Mouse (Mus musculus) lung, embryonic 14.5 days (tissue): ENCODE data around the gene Tlx1. TPM values are rescaled to one million over a fixed set of nuclear protein-coding genes. Genes with fewer than 3 reads are reported as not detected.

Source experiments
- ATAC-seq: fragments of 200-750 bp; cut with Nextera tagmentation; 2 replicates; pipeline ENCODE4 v1.8.0; 2017; ENCODE audit warnings: mild to moderate bottlenecking, moderate TSS enrichment, moderate library complexity; ENCODE audit not compliant: insufficient read depth
- DNase-seq: peaks from one replicate; pipeline ENCODE4 v3.0.0-alpha.2; 2015
- H3K27ac ChIP-seq: fragments of 300-500 bp; sonication (generic); 2 replicates; pipeline ENCODE4 v1.5.1; 2014; ENCODE audit warnings: low read depth, mild to moderate bottlenecking, moderate library complexity
- H3K27me3 ChIP-seq: fragments of 300-500 bp; sonication (generic); 2 replicates; pipeline ENCODE4 v1.6.1; 2014; ENCODE audit warnings: low read length, control low read depth; ENCODE audit not compliant: insufficient read depth
- H3K36me3 ChIP-seq: fragments of 300-500 bp; sonication (generic); 2 replicates; pipeline ENCODE4 v1.6.1; 2014; ENCODE audit warnings: control low read depth; ENCODE audit not compliant: insufficient read depth
- H3K4me1 ChIP-seq: fragments of 300-500 bp; sonication (generic); 2 replicates; pipeline ENCODE4 v1.6.1; 2014; ENCODE audit warnings: antibody characterized with exemption, control low read depth; ENCODE audit not compliant: insufficient read depth
- H3K4me2 ChIP-seq: fragments of 300-500 bp; sonication (generic); 2 replicates; pipeline ENCODE4 v1.6.1; 2014; ENCODE audit warnings: mild to moderate bottlenecking
- H3K4me3 ChIP-seq: fragments of 300-500 bp; sonication (generic); 2 replicates; pipeline ENCODE4 v1.5.1; 2014; ENCODE audit warnings: low read depth, low read length
- H3K9ac ChIP-seq: fragments of 300-500 bp; sonication (generic); 2 replicates; pipeline ENCODE4 v1.6.1; 2014
- H3K9me3 ChIP-seq: fragments of 300-500 bp; sonication (generic); 2 replicates; pipeline ENCODE4 v1.6.1; 2016; ENCODE audit warnings: low read depth, low read length, control low read depth
- CTCF ChIP-seq: IDR thresholded peaks from 2 replicates; pipeline ENCODE4 v1.5.1; 2016; ENCODE audit warnings: antibody characterized with exemption, low read depth
- WGBS: fragments of 180-500 bp; shearing (Covaris S2); extraction: QIAGEN DNeasy Blood & Tissue Kit; methylation state at CpG from one replicate; pipeline ENCODE4 v1.1.7; 2014; 5-methylcytosine and 5-hydroxymethylcytosine counted together
- polyA plus RNA-seq: library from polyadenylated mRNA; unstranded; fragments of >200 nt; fragmentation: Nextera tagmentation; extraction: Ambion mirVana; gene quantifications from 2 replicates; pipeline ENCODE4 v1.2.1, GENCODE M21; 2014

Gene Tlx1
- polyA plus RNA-seq, 1 experiment from 2014 or later: not detected

- 60% methylated on average over 7 of the region's 7 CpGs for WGBS
- H3K4me3 ChIP-seq: no peak overlapping the region
- DNase-seq (no peak), ATAC-seq (no peak)
- H3K27me3 ChIP-seq: peaks cover 9% of the 10 kb centered on the region
- no peaks in the 10 kb centered on the region for H3K4me1 ChIP-seq
- no peak overlapping the region for H3K9ac ChIP-seq
- no peak for TF ChIP-seq CTCF
- no peaks in the 10 kb centered on the region for H3K9me3 ChIP-seq
- H3K4me2 ChIP-seq: no peak overlapping the region
- H3K36me3 ChIP-seq: no peaks in the 10 kb centered on the region
- no peak overlapping the region for H3K27ac ChIP-seq
Observed at GRCm38 (mm10) chr19:45170451-45170850, 20.0 kb downstream of the Tlx1 start.

GRCm38 (mm10) chr19:45174803-45175202, 24.3 kb downstream of the Tlx1 start:
- Histone ChIP-seq H3K27me3 (no peaks in the 10 kb centered on the region; the same call in 1 of the 2 replicates), H3K9me3 (no peaks in the 10 kb centered on the region), H3K4me2 (no peak overlapping the region), H3K9ac (no peak overlapping the region), H3K4me1 (no peaks in the 10 kb centered on the region), H3K27ac (no peak overlapping the region), H3K4me3 (no peak overlapping the region), H3K36me3 (no peaks in the 10 kb centered on the region)
- peak; percentile 53 for DNase-seq
- 61% methylated on average over 7 of the region's 7 CpGs for WGBS
- TF ChIP-seq CTCF: peak; percentile 85
- ATAC-seq: no peak

- no peak overlapping the region for H3K9ac ChIP-seq
- ATAC-seq (no peak), DNase-seq (no peak)
- no peak overlapping the region for H3K4me2 ChIP-seq
- H3K36me3 ChIP-seq: no peaks in the 10 kb centered on the region
- H3K4me3 ChIP-seq: no peak overlapping the region
- 64% methylated on average over 8 of the region's 8 CpGs for WGBS
- TF ChIP-seq CTCF: no peak
- H3K27me3 ChIP-seq: no peaks in the 10 kb centered on the region; the same call in 1 of the 2 replicates
- no peaks in the 10 kb centered on the region for H3K9me3 ChIP-seq
- H3K4me1 ChIP-seq: no peaks in the 10 kb centered on the region
- H3K27ac ChIP-seq: no peak overlapping the region
Observed at GRCm38 (mm10) chr19:45176269-45176668, 25.8 kb downstream of the Tlx1 start.

- no peak overlapping the region for H3K9ac ChIP-seq
- no peak overlapping the region for H3K27ac ChIP-seq
- peak; percentile 91 for TF ChIP-seq CTCF
- peak; percentile 90 for DNase-seq
- 11% methylated on average over 26 of the region's 26 CpGs for WGBS
- H3K4me1 ChIP-seq: no peaks in the 10 kb centered on the region
- peak overlapping the region; percentile 44 for H3K4me2 ChIP-seq
- H3K36me3 ChIP-seq: no peaks in the 10 kb centered on the region
- H3K9me3 ChIP-seq: no peaks in the 10 kb centered on the region
- ATAC-seq: no peak
- H3K4me3 ChIP-seq: no peak overlapping the region
- H3K27me3 ChIP-seq: no peaks in the 10 kb centered on the region
Observed at GRCm38 (mm10) chr19:45177004-45177737, 26.7 kb downstream of the Tlx1 start.

- ATAC-seq (no peak), DNase-seq (no peak)
- H3K9ac ChIP-seq: no peak overlapping the region
- no peak overlapping the region for H3K4me3 ChIP-seq
- TF ChIP-seq CTCF: no peak
- WGBS: 76% methylated on average over 4 of the region's 4 CpGs
- no peaks in the 10 kb centered on the region for H3K27me3 ChIP-seq
- H3K9me3 ChIP-seq: no peaks in the 10 kb centered on the region
- no peaks in the 10 kb centered on the region for H3K4me1 ChIP-seq
- H3K27ac ChIP-seq: no peak overlapping the region
- no peak overlapping the region for H3K4me2 ChIP-seq
- no peaks in the 10 kb centered on the region for H3K36me3 ChIP-seq
Observed at GRCm38 (mm10) chr19:45179451-45179850, 29.0 kb downstream of the Tlx1 start.

GRCm38 (mm10) chr19:45180447-45180846, 30.0 kb downstream of the Tlx1 start:
- H3K27ac ChIP-seq: no peak overlapping the region
- no peaks in the 10 kb centered on the region for H3K36me3 ChIP-seq
- 76% methylated on average over 5 of the region's 5 CpGs for WGBS
- H3K27me3 ChIP-seq: no peaks in the 10 kb centered on the region
- no peak overlapping the region for H3K4me2 ChIP-seq
- no peak overlapping the region for H3K4me3 ChIP-seq
- H3K4me1 ChIP-seq: no peaks in the 10 kb centered on the region
- H3K9me3 ChIP-seq: no peaks in the 10 kb centered on the region
- DNase-seq: no peak
- H3K9ac ChIP-seq: no peak overlapping the region
- TF ChIP-seq CTCF: no peak
- ATAC-seq: no peak

- Histone ChIP-seq H3K36me3 (no peaks in the 10 kb centered on the region), H3K27me3 (no peaks in the 10 kb centered on the region), H3K4me2 (no peak overlapping the region), H3K9ac (no peak overlapping the region), H3K4me3 (no peak overlapping the region), H3K9me3 (peaks cover 7% of the 10 kb centered on the region; the same call in 1 of the 2 replicates), H3K4me1 (no peaks in the 10 kb centered on the region), H3K27ac (no peak overlapping the region)
- ATAC-seq (no peak), DNase-seq (no peak)
- 36% methylated on average over 4 of the region's 4 CpGs for WGBS
- no peak for TF ChIP-seq CTCF
Observed at GRCm38 (mm10) chr19:45194651-45195050, 44.2 kb downstream of the Tlx1 start.
